Mouse (Mus musculus) heart, postnatal 10 days (tissue): ENCODE results near the gene Mal. TPM values are rescaled to one million over a fixed set of nuclear protein-coding genes. Genes with fewer than 3 reads are reported as not detected.

Experiments
- DNase-seq, 2 experiments: peaks; one replicate each; pipeline ENCODE4 v3.0.0; 2021
- intact Hi-C: fragments of 180-260 bp; cut with DNase I; formaldehyde crosslinking; loops from one replicate; pipeline ENCODE4 v1.15.1; 2025
- total RNA-seq, 2 experiments: library from RNA; stranded (reverse); gene quantifications; 2 replicates each; pipeline ENCODE4 v1.2.3; 2021

Gene Mal
- total RNA-seq: 1 to 10 TPM; 1.4 to 2.1 TPM

DNA sequence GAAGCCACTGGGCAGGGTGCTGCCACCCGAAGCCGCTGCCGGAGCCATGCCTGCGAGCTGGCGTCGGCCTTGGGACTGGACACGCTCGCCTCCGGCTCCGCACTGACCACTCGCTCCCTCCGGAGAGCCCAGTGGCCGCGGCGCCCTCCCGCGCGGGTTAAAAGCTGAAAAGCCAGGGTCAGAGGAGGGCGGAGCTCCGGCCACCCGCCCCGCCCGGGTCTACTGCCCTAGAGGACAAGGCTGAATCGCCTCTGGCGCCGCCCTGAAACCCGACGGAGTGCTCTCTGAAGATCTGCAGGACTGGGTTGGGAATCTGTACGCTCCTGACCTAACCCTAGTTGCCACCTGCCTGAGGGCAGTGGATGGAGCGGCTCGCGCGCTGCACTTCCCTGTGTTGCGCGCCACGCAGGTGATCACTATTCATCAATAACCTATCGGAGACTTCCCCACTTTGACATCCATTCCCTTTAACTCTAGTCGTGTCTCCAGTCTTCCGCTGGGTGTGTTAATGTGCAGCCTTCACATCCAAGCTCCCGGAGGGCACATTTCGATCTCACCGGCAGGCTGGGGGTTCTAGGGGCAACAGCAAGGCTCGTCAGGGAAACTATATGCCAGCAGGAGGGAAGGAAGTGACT lies at the start of gene Mal:
Mal (minus strand) TSS at position 610 of the 635 bp plus-strand sequence.
- intact Hi-C loops: no loop called here
- peak; percentile 31 to 42 for DNase-seq

- intact Hi-C loops: no loop called here
- DNase-seq: no peak
Measured at GRCm38 (mm10) chr2:127705267-127705666, 48.8 kb upstream of the Mal start.

DNA sequence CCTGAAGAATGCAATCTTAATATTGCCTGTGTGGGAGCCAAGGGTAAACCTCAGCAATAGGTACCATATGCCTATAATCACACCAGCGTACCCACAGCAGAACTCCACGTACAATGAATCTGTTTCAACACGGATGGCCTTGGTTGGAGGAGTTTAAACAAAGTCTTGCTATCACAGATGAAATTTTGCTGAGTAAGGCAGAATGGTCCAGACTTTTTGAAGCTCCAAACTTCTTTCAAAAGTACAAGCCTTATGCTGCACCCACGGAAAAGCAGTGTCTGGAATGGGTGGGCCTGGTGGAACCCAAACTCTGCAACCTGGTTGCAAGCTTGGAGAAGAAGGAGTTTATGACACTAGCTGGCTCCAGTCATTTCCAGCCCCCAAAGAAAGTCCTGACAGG lies 32.7 kb upstream of the Mal start:
- intact Hi-C loops: no loop called here
- no peak for DNase-seq

DNA sequence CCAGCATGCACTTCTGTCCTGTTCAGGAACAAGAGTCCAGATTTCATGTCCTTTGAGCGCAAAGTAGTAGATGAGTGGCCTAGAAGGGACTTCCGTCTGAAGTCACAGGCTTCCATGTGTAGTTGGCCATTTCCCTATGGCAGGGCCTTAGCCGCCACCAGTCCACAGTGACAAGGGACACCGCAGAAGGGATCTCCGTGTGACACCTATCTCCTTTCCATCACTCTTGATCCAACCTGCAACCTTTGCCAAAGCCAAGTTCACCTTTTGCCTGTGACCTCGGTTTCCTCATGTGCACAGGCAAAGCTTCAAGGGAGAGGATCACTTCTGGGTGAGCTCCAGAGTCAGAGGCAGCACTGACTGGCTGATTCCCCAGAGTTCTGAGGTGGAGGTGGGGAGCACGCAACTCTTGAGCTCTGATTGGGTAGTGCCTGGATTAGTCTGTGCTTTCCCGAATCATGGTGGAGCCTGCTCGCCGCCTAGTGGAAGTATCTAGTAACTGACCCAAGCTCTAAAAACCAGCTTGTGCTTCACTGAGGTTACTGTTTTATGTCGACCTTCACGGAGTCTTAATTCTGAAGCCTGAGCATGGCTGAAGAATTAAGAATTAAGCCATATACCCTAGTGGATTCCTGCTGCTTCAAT lies 27.3 kb upstream of the Mal start:
- peak; percentile 59 to 72 for DNase-seq
- intact Hi-C loops: loop anchor here (5.0 kb wide), 1 partner anchor 77 kb away; no protein-coding TSS in a partner anchor

DNA sequence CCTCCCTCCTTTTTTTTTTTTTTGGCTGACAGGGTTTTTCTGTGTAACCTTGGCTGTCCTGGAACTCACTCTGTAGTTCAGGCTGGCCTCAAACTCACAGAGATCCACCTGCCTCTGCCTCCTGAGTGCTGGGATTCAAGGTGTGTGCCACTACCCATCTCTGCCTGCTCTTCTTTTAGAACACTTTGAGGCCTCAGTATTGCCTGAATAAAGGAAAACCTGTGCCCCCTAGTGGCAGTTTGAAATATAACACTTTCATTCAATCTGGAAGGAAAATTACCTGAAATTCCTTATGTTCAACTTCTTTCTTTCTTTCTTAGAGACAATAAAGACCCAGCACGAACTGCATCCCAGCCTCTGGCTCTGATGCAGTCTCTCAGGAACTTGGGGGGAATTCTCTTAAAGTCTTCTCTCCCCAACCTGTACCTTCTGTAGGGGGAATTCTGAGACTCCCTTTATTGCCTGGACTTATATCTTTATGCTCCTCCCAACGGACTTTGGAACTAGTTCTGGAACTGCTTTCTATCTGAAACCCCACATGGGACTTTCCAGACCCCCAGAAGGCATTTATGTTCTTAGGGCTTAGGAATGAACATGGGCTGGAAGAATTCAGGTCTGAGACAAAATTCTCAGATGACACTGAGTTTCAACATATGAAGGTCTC lies 11.5 kb upstream of the Mal start:
- peak; percentile 32 to 63 for DNase-seq
- intact Hi-C loops: loop anchor here (1.0 kb wide), 2 partner anchors 9 to 60 kb away; no protein-coding TSS in a partner anchor

DNA sequence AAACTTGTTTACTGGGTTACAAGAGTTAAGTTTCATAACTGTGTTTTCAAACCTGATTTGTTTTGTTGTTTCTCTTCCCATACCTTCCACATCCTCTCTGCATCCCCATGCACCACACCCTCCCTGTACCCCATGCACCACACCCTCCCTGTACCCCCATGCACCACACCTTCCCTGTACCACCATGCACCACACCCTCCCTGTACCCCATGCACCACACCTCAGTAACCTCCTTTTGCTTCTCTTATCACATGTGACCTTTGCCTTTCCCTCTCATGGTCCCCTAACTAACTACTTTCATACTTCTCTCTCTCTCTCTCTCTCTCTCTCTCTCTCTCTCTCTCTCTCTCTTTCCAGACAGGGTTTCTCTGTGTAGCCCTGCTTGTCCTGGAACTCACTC lies 10.5 kb upstream of the Mal start:
- intact Hi-C loops: no loop called here
- DNase-seq: no peak

DNA sequence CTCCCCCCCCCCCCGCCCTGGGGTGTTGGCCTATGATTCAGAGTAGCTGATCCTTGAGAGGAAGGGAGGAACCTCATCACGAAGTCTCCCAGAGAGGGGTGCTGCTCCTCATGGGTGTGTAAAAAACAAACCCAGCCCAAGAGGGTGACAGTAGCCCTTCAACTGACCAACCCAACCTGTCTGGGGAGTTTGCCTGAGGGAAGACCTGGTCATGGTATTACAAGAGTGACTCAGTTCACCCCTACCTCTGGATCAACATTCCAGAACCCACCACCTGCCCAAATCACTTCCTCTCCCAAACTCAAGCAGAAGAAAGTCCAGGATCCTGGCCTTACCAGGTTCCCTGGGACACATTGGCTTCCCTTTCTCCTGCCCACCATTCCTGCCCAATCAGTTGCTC lies 6.2 kb upstream of the Mal start:
- no peak for DNase-seq
- intact Hi-C loops: no loop called here

DNA sequence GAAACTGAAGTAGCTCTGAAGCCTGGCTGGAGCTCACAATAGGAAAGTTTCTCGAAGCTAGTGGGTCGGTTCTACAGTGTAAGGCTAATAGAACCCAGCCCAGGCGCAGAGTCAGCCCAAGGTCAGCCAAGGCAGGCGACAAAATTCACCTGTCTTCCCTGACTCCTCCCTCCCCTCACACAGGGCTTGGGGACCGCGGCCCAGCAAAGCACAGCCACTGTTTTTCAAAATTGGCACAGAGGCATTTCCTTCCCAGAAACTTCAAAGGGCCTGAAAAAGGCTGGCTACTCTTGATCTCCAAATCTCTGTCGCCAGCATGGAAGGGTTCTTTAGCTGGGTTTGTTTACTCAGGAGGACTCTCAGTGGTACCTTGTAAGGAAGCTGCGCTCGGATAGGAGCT lies 1.1 kb downstream of the Mal start:
- no peak for DNase-seq
- intact Hi-C loops: no loop called here

- intact Hi-C loops: no loop called here
- no peak for DNase-seq
Measured at GRCm38 (mm10) chr2:127654786-127655185, 1.7 kb downstream of the Mal start.

GRCm38 (mm10) chr2:127652805-127653204 lies 3.7 kb downstream of the Mal start:
- intact Hi-C loops: no loop called here
- no peak for DNase-seq

DNA sequence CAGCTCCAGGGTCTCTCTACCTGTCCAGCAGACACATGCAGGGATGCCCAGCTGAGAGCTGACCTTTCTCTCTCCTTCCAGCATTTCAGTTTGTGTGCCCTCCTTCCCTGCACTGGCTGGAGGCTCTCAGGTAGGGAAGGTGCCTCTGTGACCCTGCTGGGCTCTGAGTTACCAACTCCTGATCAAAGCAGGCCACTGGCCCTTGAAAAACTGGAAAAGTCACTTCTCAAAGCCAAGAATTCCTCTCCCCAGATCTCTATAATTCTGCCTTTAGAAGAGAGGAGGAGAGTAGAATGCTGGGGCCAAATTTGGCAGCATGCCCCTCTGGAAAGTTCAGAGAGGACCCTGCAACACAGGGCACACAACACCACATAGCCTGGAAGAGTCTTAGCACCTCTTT lies 4.2 kb downstream of the Mal start:
- intact Hi-C loops: no loop called here
- DNase-seq: no peak

DNA sequence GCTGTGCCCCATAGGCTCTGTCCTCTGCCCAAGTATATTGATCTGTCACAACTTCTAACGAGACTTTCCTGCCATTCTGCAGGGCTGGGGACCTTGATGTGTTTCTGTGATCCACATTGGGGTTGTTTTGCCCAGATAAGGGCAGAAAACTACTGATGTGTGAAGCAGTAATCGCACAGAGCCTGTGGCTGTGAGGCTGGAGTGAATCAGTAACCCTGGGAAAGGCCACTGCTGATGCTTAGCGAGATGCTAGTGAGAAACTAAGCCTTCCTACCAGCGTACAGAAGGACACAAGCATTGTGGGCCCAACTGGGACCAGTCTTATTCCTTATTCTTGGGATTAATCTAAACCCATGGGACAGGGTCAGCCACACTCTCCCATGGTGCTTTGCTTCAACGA lies 4.9 kb downstream of the Mal start:
- no peak for DNase-seq
- intact Hi-C loops: no loop called here

- peak; percentile 55 to 57 for DNase-seq
- intact Hi-C loops: no loop called here
Measured at GRCm38 (mm10) chr2:127649921-127650320, 6.6 kb downstream of the Mal start.

- intact Hi-C loops: no loop called here
- DNase-seq: no peak
Measured at GRCm38 (mm10) chr2:127648145-127648544, 8.3 kb downstream of the Mal start.

DNA sequence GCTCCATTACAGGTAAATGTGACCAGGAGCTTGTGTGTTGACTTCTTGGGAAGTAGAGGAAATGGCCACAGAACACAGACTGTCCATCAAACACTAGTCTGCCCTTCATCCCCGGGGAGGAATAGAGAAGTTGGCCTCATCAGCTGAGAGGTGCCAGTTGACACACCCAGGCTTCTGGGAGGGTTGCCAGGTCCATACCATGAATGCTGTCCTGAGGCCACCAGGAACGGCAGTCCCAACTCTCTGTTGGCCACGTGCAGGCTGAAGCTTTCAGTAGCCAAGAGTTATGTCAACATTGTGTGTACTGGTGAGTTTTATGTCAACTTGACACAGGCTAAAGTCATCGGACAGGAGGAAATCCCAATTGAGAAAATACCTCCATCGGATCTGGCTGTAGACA lies 9.6 kb downstream of the Mal start:
- intact Hi-C loops: no loop called here
- DNase-seq: peak in 1 of 2 experiments; percentile 7

DNA sequence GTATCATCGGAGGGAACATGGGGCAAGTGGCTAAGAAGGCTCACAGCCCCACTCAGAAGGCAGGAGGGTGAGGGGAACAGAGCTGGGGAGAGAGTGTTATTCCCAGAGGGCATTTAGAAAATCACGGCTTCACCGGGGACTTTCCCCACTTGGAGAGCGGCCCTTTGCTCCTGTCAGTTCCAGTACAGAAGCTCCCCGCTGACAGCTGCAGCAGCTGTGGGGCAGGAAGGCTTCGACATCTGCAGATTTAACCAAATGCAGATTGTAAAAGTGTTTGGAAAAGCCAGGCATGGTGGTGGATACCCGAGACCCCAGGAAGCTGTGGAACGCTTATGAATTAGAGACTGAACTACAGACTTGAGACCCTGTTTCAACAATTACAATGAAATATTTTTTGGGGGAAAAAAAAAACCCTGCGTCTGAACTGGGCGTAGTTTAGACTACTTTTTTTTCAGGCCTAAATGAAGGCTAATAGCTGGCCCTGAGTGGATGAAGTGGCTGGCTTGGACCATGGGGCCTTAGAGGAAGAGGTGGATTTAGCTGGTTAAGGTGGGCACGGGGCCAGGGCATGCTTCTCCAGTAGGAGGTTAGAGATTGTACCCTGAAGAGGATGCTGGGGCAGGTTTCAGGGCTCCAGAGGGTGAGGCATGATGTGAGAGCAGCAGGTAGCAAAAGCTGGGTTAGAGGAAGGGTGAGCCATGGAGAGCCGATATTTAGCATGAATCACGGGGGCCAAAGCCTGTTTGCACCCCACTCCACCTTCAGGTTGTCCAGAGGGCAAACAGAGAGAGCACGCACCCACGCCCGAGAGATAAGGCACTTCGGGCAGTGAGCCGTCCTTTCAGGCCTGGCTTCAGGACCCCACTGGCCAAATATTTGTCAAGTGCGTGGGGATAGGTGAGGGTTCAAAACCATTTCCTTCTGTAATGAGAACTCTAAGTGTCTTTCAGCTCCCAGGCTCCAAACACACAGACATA lies 12.5 kb downstream of the Mal start:
- intact Hi-C loops: no loop called here
- DNase-seq: no peak

DNA sequence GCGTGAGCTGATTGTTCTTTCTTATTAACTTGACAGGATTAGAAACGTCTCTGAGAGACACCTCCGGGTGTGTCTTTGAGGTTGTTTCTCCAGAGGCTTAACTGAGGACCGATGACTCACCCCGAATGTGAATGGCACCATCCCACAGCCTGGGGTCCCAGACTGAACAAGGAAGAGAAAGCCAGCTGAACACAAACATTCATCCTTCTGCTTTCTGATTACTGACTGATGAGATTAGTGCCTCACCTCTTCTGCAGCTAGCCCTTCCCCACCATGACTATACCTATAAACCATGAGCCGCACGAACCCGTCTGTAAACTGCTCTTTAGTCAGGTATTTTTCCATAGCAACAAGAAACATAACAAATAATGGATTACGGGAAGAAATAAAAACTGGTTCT lies 17.5 kb downstream of the Mal start:
- intact Hi-C loops: no loop called here

GRCm38 (mm10) chr2:127635581-127635980 lies 20.9 kb downstream of the Mal start:
- intact Hi-C loops: no loop called here
- DNase-seq: no peak

More for the DNA sequence above, 17.5 kb downstream of the Mal start:
- no peak for DNase-seq

- no peak for DNase-seq
- intact Hi-C loops: no loop called here
Measured at GRCm38 (mm10) chr2:127632601-127633000, 23.9 kb downstream of the Mal start.

- no peak for DNase-seq
- intact Hi-C loops: no loop called here
Measured at GRCm38 (mm10) chr2:127627990-127628570, 28.4 kb downstream of the Mal start.
